Mouse (Mus musculus): ENCODE results near the gene Dock10. TPM values are rescaled to one million over a fixed set of nuclear protein-coding genes. Genes with fewer than 3 reads are reported as not detected.

Gene Dock10
- polyA plus RNA-seq (2015; fragmentation: Nextera tagmentation; extraction: Ambion mirVana): 3.5 and 3.7 TPM in 2 replicates

DNA sequence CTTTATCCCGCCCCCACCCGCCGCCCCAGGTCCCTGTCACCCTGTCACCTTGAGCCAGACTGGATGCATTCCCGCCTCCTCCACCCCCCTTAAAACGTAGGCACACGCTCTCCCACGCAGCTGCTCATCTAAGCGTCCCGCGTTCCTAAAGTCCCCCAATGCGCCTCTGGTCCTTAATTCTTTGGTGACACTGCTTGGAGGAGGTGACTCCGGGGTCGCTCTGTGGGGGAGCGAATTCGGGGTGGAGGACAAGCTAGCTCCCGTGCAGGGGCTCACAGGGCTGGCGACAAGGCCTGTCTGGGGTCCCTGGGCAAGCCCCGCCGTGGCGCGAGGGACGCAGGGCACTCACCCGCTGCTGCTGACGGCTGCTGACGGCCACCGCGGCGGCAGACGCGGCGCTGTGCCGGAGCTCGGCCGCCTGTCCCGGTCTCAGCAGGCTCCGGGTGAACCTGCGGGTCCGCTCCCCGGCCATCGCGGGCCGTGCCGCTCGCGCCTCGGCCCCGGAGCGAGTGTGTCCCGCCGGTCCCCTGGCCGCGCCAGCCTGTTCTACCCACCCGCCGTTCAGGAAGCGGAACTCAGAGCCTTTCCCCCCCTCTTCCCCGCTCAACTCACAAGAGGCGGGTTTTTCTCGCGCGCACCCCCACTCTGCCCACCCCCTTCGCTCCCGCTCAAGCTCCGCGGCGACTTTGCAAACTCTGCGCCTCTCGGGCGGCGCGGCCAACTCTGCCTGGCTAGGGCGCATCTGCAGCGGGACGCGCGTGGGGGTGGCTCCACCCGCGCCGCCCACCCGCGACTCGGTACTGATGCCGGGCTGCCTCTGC, at the start of gene Dock10:
Gene Dock10 (minus strand): TSS at position 551 of the 821 bp plus-strand sequence.
- no peaks in the 10 kb centered on the region for H3K36me3 ChIP-seq
- H3K4me2 ChIP-seq (replicated peaks): peak within 1 kb of the TSS; percentile 94
- ATAC-seq: peak; percentile 69
- peak within 1 kb of the TSS; percentile 57 for H3K4me3 ChIP-seq (replicated peaks)
- under 1% methylated on average over 82 of the region's 82 CpGs for WGBS
- H3K27ac ChIP-seq: no peak within 1 kb of the TSS
- no peaks in the 10 kb centered on the region for H3K9me3 ChIP-seq
- 0 out of 2 replicates have a peak, but pooled peaks cover 3% of the 10 kb centered on the region for H3K4me1 ChIP-seq (replicated peaks)
- peak within 1 kb of the TSS; percentile 47 for H3K9ac ChIP-seq
- peaks cover 17% of the 10 kb centered on the region for H3K27me3 ChIP-seq (replicated peaks)

DNA sequence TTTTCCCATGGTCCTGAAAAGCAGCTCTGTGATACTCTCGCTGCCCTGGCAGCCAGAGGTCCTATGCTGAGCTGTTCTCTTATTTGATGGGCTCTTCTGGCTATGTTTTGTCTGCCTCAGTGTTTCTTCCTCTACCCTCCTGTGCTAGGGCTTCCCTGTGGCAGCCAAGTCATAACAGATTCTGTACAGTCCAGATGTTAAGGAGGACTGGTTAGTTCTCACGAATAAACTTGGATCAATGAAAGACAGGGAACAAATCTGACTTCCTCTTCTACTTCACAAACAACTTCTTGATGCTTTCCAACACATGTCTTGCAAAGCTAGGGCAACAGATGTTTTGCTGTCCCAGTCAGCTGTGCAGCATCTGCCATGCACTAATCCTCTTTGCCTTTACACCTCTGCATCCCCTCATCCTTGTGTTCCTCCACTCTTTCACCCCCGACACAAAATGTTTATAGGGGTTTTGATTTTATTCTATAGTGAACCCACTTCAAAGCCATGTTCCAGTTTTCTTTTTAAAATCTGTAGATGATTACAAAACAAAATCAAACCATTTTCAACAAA, 48.6 kb upstream of the Dock10 start:
- Histone ChIP-seq H3K9me3 (no peaks in the 10 kb centered on the region), H3K4me1 (replicated peaks) (no peaks in the 10 kb centered on the region), H3K36me3 (no peaks in the 10 kb centered on the region), H3K27me3 (replicated peaks) (no peaks in the 10 kb centered on the region), H3K27ac (no peak overlapping the region), H3K9ac (no peak overlapping the region), H3K4me2 (replicated peaks) (no peak overlapping the region), H3K4me3 (replicated peaks) (no peak overlapping the region)
- no peak for ATAC-seq
- WGBS: 65% methylated on average over 3 of the region's 3 CpGs

DNA sequence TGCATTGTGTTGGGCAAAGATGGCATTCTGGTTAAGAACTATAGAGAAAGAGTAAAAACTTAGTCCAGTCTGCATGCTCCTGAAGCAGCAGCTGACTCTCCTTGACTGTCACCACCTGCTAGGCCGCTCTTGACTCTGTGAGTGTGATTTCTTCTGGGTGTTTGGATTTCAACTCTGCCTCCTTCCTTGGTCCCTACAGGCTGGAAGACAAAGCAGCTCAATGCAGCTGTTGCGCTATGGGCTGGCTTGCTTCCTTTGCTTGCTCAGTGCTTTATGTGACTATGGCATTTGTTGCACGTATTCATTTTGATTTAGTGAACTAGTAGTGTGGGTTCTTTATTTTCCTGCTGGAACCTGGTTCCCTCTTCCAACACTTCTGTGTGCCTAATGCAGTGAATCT, 43.7 kb upstream of the Dock10 start:
- WGBS: 65% methylated on average over 3 of the region's 3 CpGs
- H3K9ac ChIP-seq: no peak overlapping the region
- no peak overlapping the region for H3K27ac ChIP-seq
- no peaks in the 10 kb centered on the region for H3K9me3 ChIP-seq
- H3K36me3 ChIP-seq: no peaks in the 10 kb centered on the region
- no peaks in the 10 kb centered on the region for H3K27me3 ChIP-seq (replicated peaks)
- H3K4me1 ChIP-seq (replicated peaks): no peaks in the 10 kb centered on the region
- H3K4me3 ChIP-seq (replicated peaks): no peak overlapping the region
- no peak for ATAC-seq
- H3K4me2 ChIP-seq (replicated peaks): no peak overlapping the region

GRCm38 (mm10) chr1:80785066-80785779, 26.9 kb upstream of the Dock10 start:
- Histone ChIP-seq H3K4me2 (replicated peaks) (no peak overlapping the region), H3K36me3 (no peaks in the 10 kb centered on the region), H3K9ac (no peak overlapping the region), H3K27ac (no peak overlapping the region), H3K4me1 (replicated peaks) (no peaks in the 10 kb centered on the region), H3K27me3 (replicated peaks) (no peaks in the 10 kb centered on the region), H3K9me3 (no peaks in the 10 kb centered on the region), H3K4me3 (replicated peaks) (no peak overlapping the region)
- no peak for ATAC-seq
- WGBS: 71% methylated on average over 2 of the region's 2 CpGs

DNA sequence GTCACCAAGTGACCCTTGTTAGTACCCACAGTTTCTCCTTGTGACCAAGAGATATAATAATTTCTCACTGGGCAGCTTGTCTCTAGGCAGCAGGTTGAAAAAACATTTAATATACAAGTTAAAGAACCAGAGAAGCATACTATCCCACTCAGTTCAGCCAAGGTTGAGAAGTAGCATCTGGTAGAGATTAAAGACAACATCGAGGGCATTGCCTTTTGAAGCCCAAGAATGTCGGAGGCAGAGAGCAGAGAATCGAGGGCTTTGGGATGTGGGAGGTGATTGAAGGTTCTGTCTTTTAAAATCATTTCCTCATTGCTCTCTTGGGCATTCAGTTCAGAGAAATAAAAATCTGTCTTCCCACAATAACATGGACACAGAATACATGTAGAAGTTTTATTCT, 25.8 kb upstream of the Dock10 start:
- H3K27me3 ChIP-seq (replicated peaks): no peaks in the 10 kb centered on the region
- no peaks in the 10 kb centered on the region for H3K36me3 ChIP-seq
- H3K27ac ChIP-seq: no peak overlapping the region
- 65% methylated on average over 3 of the region's 3 CpGs for WGBS
- no peak overlapping the region for H3K4me3 ChIP-seq (replicated peaks)
- H3K9me3 ChIP-seq: no peaks in the 10 kb centered on the region
- H3K4me2 ChIP-seq (replicated peaks): no peak overlapping the region
- ATAC-seq: no peak
- no peaks in the 10 kb centered on the region for H3K4me1 ChIP-seq (replicated peaks)
- no peak overlapping the region for H3K9ac ChIP-seq

DNA sequence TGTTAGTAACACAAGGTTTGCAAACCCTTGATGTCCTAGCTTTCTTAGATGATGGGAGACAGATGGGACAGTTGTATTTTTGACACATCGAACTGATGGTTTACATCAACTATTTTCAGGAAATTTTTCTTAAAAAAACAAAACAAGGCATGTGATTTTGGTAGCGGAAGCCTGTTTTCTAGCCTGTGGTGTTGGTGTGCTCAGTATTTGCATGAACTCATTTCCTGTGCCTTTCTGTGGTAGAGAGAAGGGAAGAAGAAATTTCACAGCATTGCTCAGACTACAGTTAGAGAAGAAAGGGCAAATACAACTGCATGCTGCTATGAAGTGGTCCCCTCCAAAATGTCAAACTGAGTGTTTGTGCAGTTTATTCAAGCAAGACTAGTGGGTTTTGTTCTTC, 7.2 kb upstream of the Dock10 start:
- H3K9me3 ChIP-seq: no peaks in the 10 kb centered on the region
- H3K27me3 ChIP-seq (replicated peaks): no peaks in the 10 kb centered on the region
- ATAC-seq: no peak
- 85% methylated on average over 2 of the region's 2 CpGs for WGBS
- H3K9ac ChIP-seq: no peak overlapping the region
- no peak overlapping the region for H3K4me2 ChIP-seq (replicated peaks)
- no peak overlapping the region for H3K27ac ChIP-seq
- H3K4me1 ChIP-seq (replicated peaks): no peaks in the 10 kb centered on the region
- H3K4me3 ChIP-seq (replicated peaks): no peak overlapping the region
- no peaks in the 10 kb centered on the region for H3K36me3 ChIP-seq

- no peak overlapping the region for H3K4me2 ChIP-seq (replicated peaks)
- no peaks in the 10 kb centered on the region for H3K36me3 ChIP-seq
- no peak overlapping the region for H3K4me3 ChIP-seq (replicated peaks)
- no peaks in the 10 kb centered on the region for H3K4me1 ChIP-seq (replicated peaks)
- H3K27me3 ChIP-seq (replicated peaks): peaks cover 7% of the 10 kb centered on the region
- no peak overlapping the region for H3K9ac ChIP-seq
- H3K27ac ChIP-seq: no peak overlapping the region
- no peak for ATAC-seq
- no peaks in the 10 kb centered on the region for H3K9me3 ChIP-seq
- WGBS: 64% methylated on average over 4 of the region's 4 CpGs
Observed at GRCm38 (mm10) chr1:80763042-80763950, 5.0 kb upstream of the Dock10 start.

DNA sequence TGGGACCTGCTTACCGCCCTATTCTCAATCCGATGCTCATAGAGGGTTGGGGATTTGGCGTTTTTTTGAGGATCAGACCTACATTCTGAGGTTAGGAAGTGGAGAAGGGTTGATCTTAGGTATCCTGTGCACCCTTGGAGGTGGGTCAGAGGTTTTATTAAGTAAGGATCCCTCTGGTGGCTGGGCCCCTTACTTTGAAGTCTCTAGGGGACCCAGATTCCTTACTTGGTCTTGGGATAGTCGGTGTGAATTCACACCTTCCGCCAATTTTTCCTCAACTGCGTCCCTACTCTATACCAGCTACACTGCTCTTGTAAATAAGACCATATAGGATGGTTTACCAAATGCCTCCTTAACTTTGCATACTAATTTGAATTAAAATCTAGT, 464 bp upstream of the Dock10 start:
- 17% methylated on average over 6 of the region's 6 CpGs for WGBS
- peak overlapping the region; percentile 47 for H3K9ac ChIP-seq
- ATAC-seq: no peak

GRCm38 (mm10) chr1:80757650-80757976, 714 bp downstream of the Dock10 start:
- WGBS: under 1% methylated on average over 6 of the region's 6 CpGs
- H3K27me3 ChIP-seq (replicated peaks): peaks cover 17% of the 10 kb centered on the region
- H3K4me2 ChIP-seq (replicated peaks): peak overlapping the region; percentile 94
- peak; percentile 17; the same call in 1 of the 2 replicates for ATAC-seq
- H3K27ac ChIP-seq: no peak overlapping the region
- H3K4me3 ChIP-seq (replicated peaks): peak overlapping the region; percentile 57
- no peaks in the 10 kb centered on the region for H3K36me3 ChIP-seq
- H3K4me1 ChIP-seq (replicated peaks): 0 out of 2 replicates have a peak, but pooled peaks cover 3% of the 10 kb centered on the region
- H3K9ac ChIP-seq: no peak overlapping the region
- H3K9me3 ChIP-seq: no peaks in the 10 kb centered on the region

More for the DNA sequence above, 464 bp upstream of the Dock10 start:
- Histone ChIP-seq H3K36me3 (no peaks in the 10 kb centered on the region), H3K4me3 (replicated peaks) (peak overlapping the region; percentile 57), H3K4me2 (replicated peaks) (peak overlapping the region; percentile 94), H3K4me1 (replicated peaks) (0 out of 2 replicates have a peak, but pooled peaks cover 3% of the 10 kb centered on the region), H3K27me3 (replicated peaks) (peaks cover 17% of the 10 kb centered on the region), H3K9me3 (no peaks in the 10 kb centered on the region), H3K27ac (no peak overlapping the region)

DNA sequence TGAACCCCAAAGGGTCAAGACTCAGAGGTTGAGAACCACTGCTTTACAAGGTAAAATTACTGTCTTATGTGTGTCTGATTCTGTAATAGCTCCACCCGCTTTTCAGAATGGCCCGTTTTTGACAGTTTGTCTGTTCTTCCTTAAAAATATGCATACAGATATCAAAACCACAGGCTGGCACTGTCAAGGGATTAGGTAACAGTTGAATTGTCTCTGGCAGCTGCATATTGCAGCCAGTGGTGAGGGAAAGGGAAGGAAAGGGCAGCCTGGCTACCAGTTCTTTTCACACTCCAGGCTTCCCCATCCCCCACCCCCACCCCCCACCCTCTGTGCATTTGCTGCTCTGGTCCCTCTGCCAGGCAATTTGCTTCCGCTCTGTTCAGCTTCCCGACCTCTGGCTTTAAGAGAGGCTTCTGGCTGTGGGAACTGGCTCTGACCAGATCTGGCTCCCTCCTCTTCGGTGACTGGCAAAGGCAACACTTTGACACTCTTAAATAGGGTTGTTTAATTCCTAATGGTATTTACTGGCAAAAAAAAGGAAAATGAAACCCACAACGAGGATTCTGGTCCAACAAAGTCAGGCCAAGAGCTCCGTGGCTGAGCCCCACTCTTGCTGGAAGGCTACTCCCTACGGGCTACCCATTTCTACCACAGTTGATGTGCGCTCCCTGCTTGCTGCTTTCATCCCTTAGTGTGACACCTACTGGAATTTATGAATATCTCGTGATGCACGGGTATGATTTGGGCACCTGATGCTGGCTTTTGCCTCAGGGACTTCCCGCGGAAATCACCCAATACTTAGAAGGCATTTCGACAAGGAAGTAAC, 1.3 kb downstream of the Dock10 start:
- Histone ChIP-seq H3K9ac (no peak overlapping the region), H3K4me3 (replicated peaks) (peak overlapping the region; percentile 57)
- 9% methylated on average over 14 of the region's 14 CpGs for WGBS

GRCm38 (mm10) chr1:80756060-80756439, 2.3 kb downstream of the Dock10 start:
- H3K4me1 ChIP-seq (replicated peaks): 0 out of 2 replicates have a peak, but pooled peaks cover 3% of the 10 kb centered on the region
- no peaks in the 10 kb centered on the region for H3K36me3 ChIP-seq
- ATAC-seq: no peak
- H3K9ac ChIP-seq: no peak overlapping the region
- H3K27ac ChIP-seq: no peak overlapping the region
- 49% methylated on average over 2 of the region's 2 CpGs for WGBS
- no peak overlapping the region for H3K4me2 ChIP-seq (replicated peaks)
- no peaks in the 10 kb centered on the region for H3K9me3 ChIP-seq
- H3K27me3 ChIP-seq (replicated peaks): peaks cover 17% of the 10 kb centered on the region
- no peak overlapping the region for H3K4me3 ChIP-seq (replicated peaks)

More for the DNA sequence above, 1.3 kb downstream of the Dock10 start:
- H3K4me2 ChIP-seq (replicated peaks): peak overlapping the region; percentile 94
- H3K9me3 ChIP-seq: no peaks in the 10 kb centered on the region
- H3K4me1 ChIP-seq (replicated peaks): 0 out of 2 replicates have a peak, but pooled peaks cover 3% of the 10 kb centered on the region
- no peaks in the 10 kb centered on the region for H3K36me3 ChIP-seq
- peaks cover 17% of the 10 kb centered on the region for H3K27me3 ChIP-seq (replicated peaks)
- ATAC-seq: 0 out of 2 replicates have a peak, but pooled peaks have one; percentile 51
- H3K27ac ChIP-seq: no peak overlapping the region
